25 mouse cellular contexts compared by ENCODE assay signal in the genomic region with DNA sequence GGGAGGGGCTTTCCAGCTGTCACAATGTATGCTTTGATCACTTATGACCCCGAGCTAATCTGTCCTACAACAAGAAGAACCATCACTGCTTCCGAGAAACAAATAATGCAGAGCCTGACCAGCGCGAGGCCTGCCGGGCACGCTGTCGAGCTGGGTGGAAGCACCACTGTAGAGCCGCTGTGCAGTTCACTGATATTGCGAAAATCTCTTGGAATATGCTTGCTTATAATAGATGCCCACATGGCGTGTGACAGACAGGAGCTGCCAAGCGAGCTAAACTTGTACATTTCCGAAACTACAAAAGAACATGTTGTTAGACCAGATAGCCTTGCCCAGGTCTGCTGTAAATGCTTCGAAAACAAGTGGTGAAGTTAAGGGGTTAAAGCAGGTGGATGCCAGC.
A peak's percentile ranks its signal among the peaks of the same experiment; 100 is the strongest.
DNase-seq lines count a peak whose midpoint lies in the region; ATAC-seq and TF ChIP-seq lines count a peak whose summit lies in the region.
"Had no signal": no experiment of that assay in that cellular context is flagged by ENCODE, and none has a peak within 500 bp of the region (broad histone marks: within the 10 kb centered on the region; RNA-seq: fewer than 3 reads in every experiment).

No protein-coding gene starts in this region.

- H3K27ac ChIP-seq in layer of hippocampus, adult 2 months, result peak overlapping the region; percentile 69
- peak overlapping the region; percentile 21; the same call in 1 of the 2 replicates for H3K27ac ChIP-seq in stomach, embryonic 16.5 days (ENCODE audit: low read length)
- H3K27ac ChIP-seq in cerebellum, adult 2 months (ENCODE audit: insufficient read depth, low read length), result no peak overlapping the region
- H3K27ac ChIP-seq: forebrain, embryonic 13.5 days; hindbrain, embryonic 13.5 days; liver, embryonic 12.5 days; midbrain, embryonic 13.5 days had no signal

- peak; percentile 76 for ATAC-seq in frontal cortex, adult (ENCODE audit: low TSS enrichment)
- no peak for ATAC-seq in stomach, embryonic 16.5 days (ENCODE audit: insufficient read depth, low FRiP score)
- ATAC-seq: forebrain, embryonic 13.5 days; intestine, embryonic 16.5 days; liver, embryonic 12.5 days; liver, postnatal 0 days; midbrain, embryonic 13.5 days had no signal

- H3K4me3 ChIP-seq in layer of hippocampus, adult 2 months, result no peak overlapping the region
- no peak overlapping the region for H3K4me3 ChIP-seq in stomach, embryonic 16.5 days (replicated peaks; ENCODE audit: low read length)
- no peak overlapping the region for H3K4me3 ChIP-seq in cerebellum, adult 2 months (replicated peaks; ENCODE audit: insufficient read depth, low read depth, low read length)
- H3K4me3 ChIP-seq: forebrain, embryonic 13.5 days; hindbrain, embryonic 13.5 days; liver, embryonic 12.5 days; midbrain, embryonic 13.5 days had no signal

- 0 out of 2 replicates have a peak, but pooled peaks cover 5% of the 10 kb centered on the region for H3K36me3 ChIP-seq in stomach, embryonic 16.5 days (ENCODE audit: control insufficient read depth, insufficient read depth, low read length)
- H3K36me3 ChIP-seq: hindbrain, embryonic 13.5 days; midbrain, embryonic 13.5 days had no signal

- TF ChIP-seq POLR2A in cerebellum, adult 2 months (IDR thresholded peaks at IDR 0.05; ENCODE audit: borderline replicate concordance, insufficient read depth, low read length), result no peak

- DNase-seq in frontal cortex, postnatal 14 days (ENCODE audit: low spot score in 2 of 2), result no peak
- peak; percentile 25 to 27 for DNase-seq in layer of hippocampus, adult 2 months (ENCODE audit: low spot score in 2 of 2)
- DNase-seq in layer of hippocampus, postnatal 10 days (ENCODE audit: low spot score in 2 of 2), result no peak
- peak; percentile 71 for DNase-seq in layer of hippocampus, adult 9-11 months
- no peak for DNase-seq in cerebellum, adult 2 months
- no peak for DNase-seq in heart, postnatal 10 days
- DNase-seq: adrenal gland, postnatal 10 days; cerebellum, adult 18-20 months; cerebellum, postnatal 14 days; heart, postnatal 4 days; kidney, adult 9 months; kidney, postnatal 25 days; liver, postnatal 0 days; lung, postnatal 4 days; thymus, adult 2 months; thymus, postnatal 36 days had no signal

- H3K9me3 ChIP-seq in stomach, embryonic 16.5 days (replicated peaks; ENCODE audit: control insufficient read depth, low read length), result no peaks in the 10 kb centered on the region
- H3K9me3 ChIP-seq: forebrain, embryonic 13.5 days; G1E; hindbrain, embryonic 13.5 days; liver, embryonic 12.5 days; midbrain, embryonic 13.5 days had no signal

- peaks cover 28% of the 10 kb centered on the region for H3K4me1 ChIP-seq in stomach, embryonic 16.5 days (ENCODE audit: control insufficient read depth, insufficient read depth, low read length)
- no peaks in the 10 kb centered on the region for H3K4me1 ChIP-seq in cerebellum, adult 2 months (ENCODE audit: control insufficient read depth, insufficient read depth, low read length)
- H3K4me1 ChIP-seq: forebrain, embryonic 13.5 days; hindbrain, embryonic 13.5 days; midbrain, embryonic 13.5 days had no signal

- intact Hi-C loops in heart, postnatal 10 days (cut with DNase I), result no loop called here

- 86% methylated on average over 13 of the region's 13 CpGs for WGBS in stomach, embryonic 16.5 days
- WGBS in cerebellum, adult 2 months, result 88% methylated on average over 13 of the region's 13 CpGs

- TF ChIP-seq CTCF in layer of hippocampus, adult 2 months (conservative IDR thresholded peaks at IDR 0.05), result no peak
- TF ChIP-seq CTCF in cerebellum, adult 2 months (IDR thresholded peaks at IDR 0.05; ENCODE audit: borderline replicate concordance, insufficient read depth, low read depth, low read length), result no peak

- no peak overlapping the region for H3K4me2 ChIP-seq in stomach, embryonic 16.5 days (ENCODE audit: low read depth, low read length)
- H3K4me2 ChIP-seq: forebrain, embryonic 13.5 days; heart, embryonic 11.5 days; hindbrain, embryonic 13.5 days; liver, embryonic 12.5 days; midbrain, embryonic 13.5 days had no signal

- no peaks in the 10 kb centered on the region for H3K27me3 ChIP-seq in stomach, embryonic 16.5 days (ENCODE audit: control insufficient read depth, insufficient read depth, low read length)
- no peaks in the 10 kb centered on the region for H3K27me3 ChIP-seq in cerebellum, adult 2 months (ENCODE audit: control insufficient read depth, insufficient read depth, low read length)
- H3K27me3 ChIP-seq: forebrain, embryonic 13.5 days; hindbrain, embryonic 13.5 days; liver, embryonic 12.5 days; midbrain, embryonic 13.5 days had no signal

- H3K9ac ChIP-seq in stomach, embryonic 16.5 days (ENCODE audit: low read length), result no peak overlapping the region
- H3K9ac ChIP-seq: forebrain, embryonic 13.5 days; hindbrain, embryonic 13.5 days; liver, embryonic 12.5 days; liver, postnatal 0 days; midbrain, embryonic 13.5 days had no signal

Comparison
In these comparisons a context has a peak if more than half of its experiments do, and no peak if none do; other contexts are left out.
1. DNase-seq: peak in layer of hippocampus, adult 2 months (2 of 2) and layer of hippocampus, adult 9-11 months (single experiment); none in frontal cortex, postnatal 14 days (0 of 2), layer of hippocampus, postnatal 10 days (0 of 2), cerebellum, adult 2 months (0 of 2) and heart, postnatal 10 days (0 of 2).